Mouse (Mus musculus) urinary bladder, postnatal 4 days (tissue): Measurements from ENCODE around the gene Cobl.

ENCODE experiments used
- DNase-seq, 2 experiments: peaks; one replicate each; pipeline ENCODE4 v3.0.0; 2021 to 2022; ENCODE audit warnings: low spot score in 2 of 2

The Cobl gene

GRCm38 (mm10) chr11:12444215-12444614, 20.5 kb downstream of the Cobl start:
- DNase-seq, result no peak

- DNase-seq, result no peak
These were observed 21.1 kb downstream of the Cobl start for GRCm38 (mm10) chr11:12443614-12444013.

- no peak for DNase-seq
These were observed 21.6 kb downstream of the Cobl start for GRCm38 (mm10) chr11:12443185-12443584.

GRCm38 (mm10) chr11:12442283-12442682, 22.5 kb downstream of the Cobl start:
- DNase-seq, result no peak

- no peak for DNase-seq
These were observed 28.9 kb downstream of the Cobl start for GRCm38 (mm10) chr11:12435905-12436304.

GRCm38 (mm10) chr11:12435018-12435417, 29.7 kb downstream of the Cobl start:
- no peak for DNase-seq

- no peak for DNase-seq
These were observed 30.2 kb downstream of the Cobl start for GRCm38 (mm10) chr11:12434597-12434996.

- DNase-seq, result no peak
These were observed 32.8 kb downstream of the Cobl start for GRCm38 (mm10) chr11:12431911-12432310.

- no peak for DNase-seq
These were observed 34.3 kb downstream of the Cobl start for GRCm38 (mm10) chr11:12430231-12431041.

GRCm38 (mm10) chr11:12426746-12427145, 38.0 kb downstream of the Cobl start:
- DNase-seq, result no peak

GRCm38 (mm10) chr11:12424205-12424604, 40.6 kb downstream of the Cobl start:
- DNase-seq, result no peak

GRCm38 (mm10) chr11:12421183-12421582, 43.6 kb downstream of the Cobl start:
- DNase-seq, result no peak

GRCm38 (mm10) chr11:12420146-12420545, 44.6 kb downstream of the Cobl start:
- DNase-seq, result no peak

GRCm38 (mm10) chr11:12416899-12417298, 47.9 kb downstream of the Cobl start:
- no peak for DNase-seq

GRCm38 (mm10) chr11:12415329-12415728, 49.4 kb downstream of the Cobl start:
- no peak for DNase-seq

- no peak for DNase-seq
These were observed 52.8 kb downstream of the Cobl start for GRCm38 (mm10) chr11:12411950-12412349.

- no peak for DNase-seq
These were observed 53.5 kb downstream of the Cobl start for GRCm38 (mm10) chr11:12411075-12411807.

- DNase-seq, result no peak
These were observed 55.3 kb downstream of the Cobl start for GRCm38 (mm10) chr11:12409463-12409862.

GRCm38 (mm10) chr11:12407834-12408233, 56.9 kb downstream of the Cobl start:
- DNase-seq, result no peak

- DNase-seq, result no peak
These were observed 64.9 kb downstream of the Cobl start for GRCm38 (mm10) chr11:12399903-12400302.

- no peak for DNase-seq
These were observed 68.6 kb downstream of the Cobl start for GRCm38 (mm10) chr11:12396196-12396595.

- no peak for DNase-seq
These were observed 70.1 kb downstream of the Cobl start for GRCm38 (mm10) chr11:12394701-12395100.

GRCm38 (mm10) chr11:12394151-12394550, 70.6 kb downstream of the Cobl start:
- DNase-seq, result no peak
